Mouse (Mus musculus) lung, adult 18-20 months (tissue): ENCODE results near the gene Gnao1.

Experiments
- DNase-seq, 2 experiments: peaks; one replicate each; pipeline ENCODE4 v3.0.0; 2022; ENCODE audit warnings: mixed read lengths in 2 of 2

Gnao1 gene

GRCm38 (mm10) chr8:93898570-93898969 lies 88.8 kb downstream of the Gnao1 start:
- no peak for DNase-seq

- no peak for DNase-seq
These were observed 92.3 kb downstream of the Gnao1 start for GRCm38 (mm10) chr8:93902040-93902439.

GRCm38 (mm10) chr8:93906961-93907360 lies 97.2 kb downstream of the Gnao1 start:
- DNase-seq, result no peak

DNA sequence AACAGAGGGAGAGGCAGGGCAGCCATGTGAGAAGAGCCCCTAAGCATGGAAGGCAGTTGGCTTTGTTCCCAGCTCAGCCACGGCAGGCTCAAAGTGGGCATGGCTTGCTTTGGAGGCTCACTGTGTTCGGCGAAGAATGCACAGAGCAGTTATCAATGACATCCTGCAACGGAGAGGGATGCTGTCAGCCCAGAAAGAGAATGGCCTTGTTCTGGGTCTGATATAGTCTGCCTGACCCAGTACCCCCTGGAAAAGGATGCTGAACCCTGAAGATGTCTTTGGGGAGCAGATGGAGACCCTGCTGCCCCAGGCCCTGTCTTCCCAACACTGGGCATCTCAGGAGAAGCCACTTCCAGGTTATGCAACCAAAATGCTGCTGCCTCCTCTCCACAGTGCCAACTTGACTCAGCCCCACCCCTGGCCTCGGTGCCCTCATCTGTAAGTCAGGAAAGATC lies 98.2 kb downstream of the Gnao1 start:
- no peak for DNase-seq

GRCm38 (mm10) chr8:93908546-93908945 lies 98.8 kb downstream of the Gnao1 start:
- DNase-seq, result no peak

- DNase-seq, result no peak
These were observed 102.2 kb downstream of the Gnao1 start for GRCm38 (mm10) chr8:93911715-93912555.

- peak; percentile 15 to 38 for DNase-seq
These were observed 108.2 kb downstream of the Gnao1 start for GRCm38 (mm10) chr8:93917859-93918421.

DNA sequence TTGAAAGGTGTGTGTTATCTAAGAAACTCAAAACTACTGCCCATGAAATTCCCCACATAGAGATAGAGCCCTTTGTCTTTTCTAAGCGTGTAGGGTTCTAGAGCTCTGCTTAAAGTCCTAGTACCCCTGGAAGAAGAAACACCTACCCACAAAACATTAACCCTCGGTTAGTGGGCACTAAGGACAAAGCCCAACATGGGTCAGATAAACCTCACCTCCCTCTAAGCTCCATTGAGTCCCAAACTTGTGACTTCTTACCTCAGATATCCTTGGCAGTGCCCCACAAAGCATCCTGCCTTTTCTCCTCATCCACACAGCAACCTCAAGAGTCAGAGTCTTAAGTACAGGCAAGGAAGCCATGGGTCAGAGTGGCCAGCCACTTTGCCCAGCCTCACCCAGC lies 108.8 kb downstream of the Gnao1 start:
- DNase-seq, result no peak

GRCm38 (mm10) chr8:93919422-93919821 lies 109.7 kb downstream of the Gnao1 start:
- no peak for DNase-seq

GRCm38 (mm10) chr8:93919916-93920589 lies 110.3 kb downstream of the Gnao1 start:
- DNase-seq, result no peak

GRCm38 (mm10) chr8:93920590-93920948 lies 110.8 kb downstream of the Gnao1 start:
- no peak for DNase-seq

GRCm38 (mm10) chr8:93923897-93924334 lies 114.2 kb downstream of the Gnao1 start:
- peak in 1 of 2 experiments; percentile 50 for DNase-seq

GRCm38 (mm10) chr8:93925513-93925912 lies 115.7 kb downstream of the Gnao1 start:
- no peak for DNase-seq

- DNase-seq, result no peak
These were observed 119.5 kb downstream of the Gnao1 start for GRCm38 (mm10) chr8:93929233-93929632.

DNA sequence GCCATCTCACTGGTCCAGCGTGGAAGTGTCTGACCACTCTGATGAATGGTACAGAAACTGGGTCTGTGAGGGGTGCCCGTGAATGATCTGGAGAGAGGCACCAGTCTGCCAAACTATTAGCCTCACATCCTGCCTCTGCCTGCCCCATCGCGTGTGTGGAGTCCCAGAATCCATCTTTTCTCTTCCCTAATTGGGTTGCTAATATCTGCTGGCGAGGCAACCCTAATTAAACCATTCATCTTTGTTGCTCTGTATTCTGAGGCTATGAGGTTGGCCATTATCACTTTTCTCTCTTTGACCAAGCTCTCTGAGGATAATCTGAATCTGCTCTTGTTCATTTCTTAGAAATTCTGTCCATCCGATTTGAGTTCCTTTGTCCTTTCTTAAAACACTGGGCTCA lies 121.6 kb downstream of the Gnao1 start:
- DNase-seq, result no peak

- peak; percentile 69 to 83 for DNase-seq
These were observed 123.1 kb downstream of the Gnao1 start for GRCm38 (mm10) chr8:93932873-93933272.

- no peak for DNase-seq
These were observed 123.5 kb downstream of the Gnao1 start for GRCm38 (mm10) chr8:93933288-93933687.

DNA sequence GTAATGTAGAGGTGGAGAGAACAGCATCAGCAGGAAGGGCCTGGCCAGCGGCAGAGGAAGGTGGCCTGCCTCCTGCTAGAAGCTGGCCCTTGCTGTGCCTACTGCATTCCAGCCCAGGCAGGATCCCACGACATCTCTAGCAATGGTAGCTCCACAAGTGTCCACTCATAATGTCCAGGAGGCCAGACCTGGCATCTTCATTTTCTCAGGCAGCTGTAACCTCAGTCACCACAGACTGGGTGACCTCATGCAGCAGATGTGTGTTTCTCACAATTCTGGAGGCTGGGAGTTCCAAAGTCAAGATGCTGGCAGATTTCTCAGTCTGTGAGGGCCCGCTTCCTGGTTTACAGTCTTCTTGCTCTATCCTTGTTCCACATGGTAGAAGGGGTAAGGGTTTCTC lies 128.4 kb downstream of the Gnao1 start:
- DNase-seq, result no peak

DNA sequence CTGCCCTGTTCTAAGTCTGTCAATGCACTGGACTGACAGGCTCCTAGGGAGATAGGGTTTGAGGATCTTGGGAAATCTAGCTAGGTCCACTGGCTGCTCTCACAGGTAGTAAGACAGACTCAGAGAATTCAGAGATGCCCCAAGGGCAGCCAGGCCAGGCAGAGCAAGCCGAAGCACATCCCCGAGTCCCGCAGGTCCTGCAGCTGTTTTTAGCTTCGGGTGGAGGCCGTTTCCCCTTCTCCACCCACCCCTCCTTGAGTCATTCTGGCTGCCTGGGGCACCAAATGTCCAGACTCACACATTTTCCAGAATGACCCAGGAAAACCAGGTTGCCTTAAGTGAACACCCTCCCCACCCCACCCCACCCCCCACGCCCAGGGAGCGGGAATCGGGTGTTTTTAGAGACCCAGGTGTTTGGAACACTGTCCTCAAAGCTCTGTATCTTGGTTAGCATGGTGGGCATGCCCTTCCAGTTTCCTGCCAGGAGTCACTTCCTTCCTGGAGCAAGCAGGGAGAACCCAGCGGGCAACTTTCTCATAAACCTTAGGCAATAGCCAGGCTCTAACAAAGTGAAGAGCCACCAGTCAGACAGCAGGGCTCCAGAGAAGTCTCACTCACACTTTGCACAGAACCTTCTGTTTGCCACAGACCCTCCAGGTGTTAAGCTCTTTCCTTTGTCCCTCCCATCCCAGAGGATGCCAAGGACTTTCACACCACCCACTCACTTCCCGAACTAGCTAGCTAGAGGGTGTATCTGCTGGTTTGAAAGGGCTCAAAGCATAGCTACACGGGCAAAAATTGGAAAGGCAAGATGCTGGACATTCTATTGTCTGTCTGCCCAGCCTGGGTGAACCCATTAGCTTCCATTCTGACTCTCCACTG lies 131.0 kb downstream of the Gnao1 start:
- DNase-seq, result no peak

DNA sequence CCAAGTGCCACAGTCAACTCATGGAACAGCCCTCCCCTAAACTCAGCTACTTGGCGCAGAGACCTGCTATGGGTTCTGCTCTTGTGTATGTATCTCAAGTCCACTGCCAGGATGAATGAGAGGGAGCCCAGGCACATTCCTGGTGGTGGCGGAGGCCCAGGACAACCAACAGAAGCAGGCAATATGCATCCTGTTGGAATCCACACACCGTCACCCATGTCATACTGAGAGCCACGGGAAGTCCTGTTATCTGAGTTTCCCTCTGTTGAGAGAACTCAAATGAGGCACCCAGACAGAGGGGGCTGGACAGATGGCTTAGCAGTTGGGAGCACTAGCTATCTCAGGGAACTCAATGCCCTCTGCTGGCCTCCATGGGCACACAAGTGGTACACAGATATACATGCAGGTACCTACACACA lies 131.9 kb downstream of the Gnao1 start:
- no peak for DNase-seq

- DNase-seq, result no peak
These were observed 136.0 kb downstream of the Gnao1 start for GRCm38 (mm10) chr8:93945781-93946180.

DNA sequence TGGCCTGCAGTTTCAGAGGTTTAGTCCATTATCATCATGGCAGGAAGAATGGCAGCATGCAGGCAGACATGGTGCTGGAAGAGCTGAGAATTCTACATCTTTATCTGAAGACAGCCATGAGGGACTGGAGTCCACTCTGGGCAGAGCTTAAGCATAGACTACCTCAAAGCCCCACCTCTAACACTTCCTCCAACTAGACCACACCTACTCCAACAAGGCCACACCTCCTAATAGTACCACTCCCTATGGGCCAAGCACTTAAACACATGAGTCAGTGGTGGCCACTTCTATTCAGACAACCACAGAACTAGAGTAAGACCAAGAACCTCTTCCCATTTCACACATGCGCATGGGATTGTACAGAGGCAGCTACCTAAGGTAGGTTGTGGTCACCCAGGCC lies 136.6 kb downstream of the Gnao1 start:
- DNase-seq, result no peak

- no peak for DNase-seq
These were observed 140.4 kb downstream of the Gnao1 start for GRCm38 (mm10) chr8:93950133-93950532.
